Mouse (Mus musculus): ENCODE data around the gene Zfp866. TPM values are rescaled to one million over a fixed set of nuclear protein-coding genes. Genes with fewer than 3 reads are reported as not detected.

Zfp866 gene
- total RNA-seq (2021) = 10 to 100 TPM; 10.1 to 14.7 TPM
- long read RNA-seq, experiment 1, partial matches to known transcripts = 0 of 1 reads
- long read RNA-seq, experiment 1, other reads (novel, unspliced or antisense) = 1 of 1 reads
- long read RNA-seq, experiment 2, partial matches to known transcripts = 0 of 1 reads
- long read RNA-seq, experiment 2, other reads (novel, unspliced or antisense) = 1 of 1 reads

GRCm38 (mm10) chr8:69790773-69791367, at the start of gene Zfp866, which contains the start of gene Atp13a1:
Gene Zfp866, minus strand, starts transcription at chr8:69791178.
Gene Atp13a1, plus strand, starts transcription at chr8:69791163.
- intact Hi-C loops (cut with DNase I) = loop anchor here (10.0 kb wide), 1 partner anchor 136 kb away; the partner anchor contains the start of gene Zfp964
- DNase-seq = peak; percentile 76 to 85

- intact Hi-C loops (cut with DNase I) = no loop called here
- no peak for DNase-seq
These were observed 46.2 kb upstream of the Zfp866 start for GRCm38 (mm10) chr8:69837057-69837682.

GRCm38 (mm10) chr8:69832298-69832853, 41.4 kb upstream of the Zfp866 start, which contains the start of gene Pbx4:
Gene Pbx4, plus strand, starts transcription at chr8:69832491.
- DNase-seq = peak; percentile 50 to 66
- intact Hi-C loops (cut with DNase I) = no loop called here

GRCm38 (mm10) chr8:69826371-69826770, 35.4 kb upstream of the Zfp866 start:
- no peak for DNase-seq
- intact Hi-C loops (cut with DNase I) = no loop called here

GRCm38 (mm10) chr8:69822386-69823191, 31.6 kb upstream of the Zfp866 start, which contains the start of gene Lpar2:
Gene Lpar2, plus strand, starts transcription at chr8:69822429.
- DNase-seq = no peak
- intact Hi-C loops (cut with DNase I) = no loop called here

- DNase-seq = no peak
These were observed 31.0 kb upstream of the Zfp866 start for GRCm38 (mm10) chr8:69821971-69822385.

GRCm38 (mm10) chr8:69820466-69820865, 29.5 kb upstream of the Zfp866 start:
- intact Hi-C loops (cut with DNase I) = no loop called here

More at GRCm38 (mm10) chr8:69821971-69822385, 31.0 kb upstream of the Zfp866 start:
- intact Hi-C loops (cut with DNase I) = no loop called here

GRCm38 (mm10) chr8:69815396-69815795, 24.4 kb upstream of the Zfp866 start:
- no peak for DNase-seq
- intact Hi-C loops (cut with DNase I) = no loop called here

More at GRCm38 (mm10) chr8:69820466-69820865, 29.5 kb upstream of the Zfp866 start:
- DNase-seq = no peak

GRCm38 (mm10) chr8:69814881-69815280, 23.9 kb upstream of the Zfp866 start:
- no peak for DNase-seq
- intact Hi-C loops (cut with DNase I) = no loop called here

GRCm38 (mm10) chr8:69809820-69810219, 18.8 kb upstream of the Zfp866 start:
- intact Hi-C loops (cut with DNase I) = no loop called here
- no peak for DNase-seq

- no peak for DNase-seq
These were observed 18.0 kb upstream of the Zfp866 start for GRCm38 (mm10) chr8:69808864-69809403.

GRCm38 (mm10) chr8:69808094-69808863, 17.3 kb upstream of the Zfp866 start, which contains the start of gene Gmip:
Gene Gmip, plus strand, starts transcription at chr8:69808679.
- peak; percentile 64 to 73 for DNase-seq
- intact Hi-C loops (cut with DNase I) = no loop called here

More at GRCm38 (mm10) chr8:69808864-69809403, 18.0 kb upstream of the Zfp866 start:
- intact Hi-C loops (cut with DNase I) = no loop called here

- no peak for DNase-seq
- intact Hi-C loops (cut with DNase I) = no loop called here
These were observed 16.3 kb upstream of the Zfp866 start for GRCm38 (mm10) chr8:69807236-69807635.

- DNase-seq = peak in 1 of 2 experiments; percentile 10
- intact Hi-C loops (cut with DNase I) = no loop called here
These were observed 14.5 kb upstream of the Zfp866 start for GRCm38 (mm10) chr8:69805491-69805890.

GRCm38 (mm10) chr8:69805086-69805485, 14.1 kb upstream of the Zfp866 start:
- no peak for DNase-seq
- intact Hi-C loops (cut with DNase I) = no loop called here

GRCm38 (mm10) chr8:69804537-69804936, 13.6 kb upstream of the Zfp866 start:
- intact Hi-C loops (cut with DNase I) = no loop called here
- no peak for DNase-seq

- intact Hi-C loops (cut with DNase I) = no loop called here
- DNase-seq = peak in 1 of 2 experiments; percentile 3
These were observed 12.4 kb upstream of the Zfp866 start for GRCm38 (mm10) chr8:69803366-69803765.

GRCm38 (mm10) chr8:69802216-69802615, 11.2 kb upstream of the Zfp866 start:
- intact Hi-C loops (cut with DNase I) = no loop called here
- DNase-seq = peak in 1 of 2 experiments; percentile 4

GRCm38 (mm10) chr8:69801796-69802195, 10.8 kb upstream of the Zfp866 start:
- intact Hi-C loops (cut with DNase I) = no loop called here
- peak in 1 of 2 experiments; percentile 3 for DNase-seq
